8 mouse cellular contexts compared by ENCODE assay signal in the genomic region with DNA sequence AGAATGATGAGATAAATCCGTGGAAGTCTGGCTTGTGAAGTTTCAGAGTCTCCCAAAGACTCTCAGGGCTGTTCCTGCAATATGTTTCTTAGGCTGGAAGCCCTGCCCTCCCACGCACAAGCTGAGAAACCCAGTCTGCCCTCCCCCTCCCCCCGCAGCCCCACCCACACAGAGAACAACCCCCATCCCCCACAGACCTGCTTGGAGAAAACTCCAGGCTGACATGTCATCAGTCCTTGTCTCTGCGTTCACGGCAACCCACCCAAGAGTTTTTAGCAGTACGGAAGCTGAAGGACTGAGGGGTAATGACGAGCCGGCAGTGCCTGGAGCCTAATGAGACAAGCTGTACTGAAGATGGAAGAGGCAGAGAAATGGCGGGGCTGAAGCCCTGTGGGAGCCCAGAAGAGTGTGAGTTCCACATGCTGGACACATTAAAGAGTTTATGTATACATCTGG. TPM values are rescaled to one million over a fixed set of nuclear protein-coding genes. Genes with fewer than 3 reads are reported as not detected.
DNase-seq lines count a peak whose midpoint lies in the region; ATAC-seq and TF ChIP-seq lines count a peak whose summit lies in the region.

No protein-coding gene starts in this region.

- no peaks in the 10 kb centered on the region for H3K36me3 ChIP-seq in heart, postnatal 0 days (replicated peaks; ENCODE audit: control insufficient read depth, insufficient read depth, low read length)
- H3K36me3 ChIP-seq in liver, embryonic 12.5 days, result no peaks in the 10 kb centered on the region
- H3K36me3 ChIP-seq in forebrain, embryonic 13.5 days (ENCODE audit: poor library complexity, severe bottlenecking), result no peaks in the 10 kb centered on the region

- no peaks in the 10 kb centered on the region for H3K9me3 ChIP-seq in heart, postnatal 0 days (replicated peaks; ENCODE audit: control insufficient read depth, low read length)
- no peaks in the 10 kb centered on the region for H3K9me3 ChIP-seq in liver, embryonic 12.5 days (replicated peaks)
- H3K9me3 ChIP-seq in forebrain, embryonic 13.5 days (replicated peaks), result no peaks in the 10 kb centered on the region

- peak; percentile 27 to 50 for DNase-seq in left cerebral cortex, postnatal 10 days (ENCODE audit: extremely low spot score in 1 of 2, low spot score in 2 of 2)
- no peak for DNase-seq in left cerebral cortex, adult 18-20 months (ENCODE audit: low spot score in 2 of 2)
- DNase-seq in embryo, embryonic 11.5 days (ENCODE audit: low read depth, low spot score), result peak; percentile 38
- peak; percentile 10 for DNase-seq in heart, postnatal 0 days (ENCODE audit: low spot score)
- DNase-seq in thymus, postnatal 36 days, result no peak
- no peak for DNase-seq in urinary bladder, postnatal 4 days (ENCODE audit: low spot score in 2 of 2)

- H3K4me3 ChIP-seq in heart, postnatal 0 days (ENCODE audit: low read depth, low read length), result no peak overlapping the region
- H3K4me3 ChIP-seq in liver, embryonic 12.5 days, result no peak overlapping the region
- no peak overlapping the region for H3K4me3 ChIP-seq in forebrain, embryonic 13.5 days

- H3K9ac ChIP-seq in heart, postnatal 0 days (replicated peaks; ENCODE audit: low read depth, low read length), result no peak overlapping the region
- H3K9ac ChIP-seq in liver, embryonic 12.5 days, result 0 out of 2 replicates have a peak overlapping the region, but pooled peaks have one; percentile 27
- H3K9ac ChIP-seq in forebrain, embryonic 13.5 days, result no peak overlapping the region

- H3K4me2 ChIP-seq in heart, postnatal 0 days (ENCODE audit: low read depth, low read length), result peak overlapping the region; percentile 27; the same call in 1 of the 2 replicates
- peak overlapping the region; percentile 4; the same call in 1 of the 2 replicates for H3K4me2 ChIP-seq in liver, embryonic 12.5 days
- no peak overlapping the region for H3K4me2 ChIP-seq in forebrain, embryonic 13.5 days

- ATAC-seq in heart, postnatal 0 days (ENCODE audit: insufficient read depth, low read depth), result no peak
- no peak for ATAC-seq in liver, embryonic 12.5 days
- no peak for ATAC-seq in forebrain, embryonic 13.5 days

- no peak for TF ChIP-seq EP300 in heart, postnatal 0 days (IDR thresholded peaks at IDR 0.05; ENCODE audit: low read depth)

- 14% methylated on average over 9 of the region's 9 CpGs for WGBS in heart, postnatal 0 days
- 28% methylated on average over 9 of the region's 9 CpGs for WGBS in liver, embryonic 12.5 days (ENCODE audit: insufficient replicate concordance)
- 50% methylated on average over 9 of the region's 9 CpGs for WGBS in forebrain, embryonic 13.5 days

- no peak for TF ChIP-seq CTCF in heart, postnatal 0 days (IDR thresholded peaks at IDR 0.05; ENCODE audit: low read depth)

- intact Hi-C loops in left cerebral cortex, postnatal 10 days (cut with DNase I), result no loop called here

- H3K27ac ChIP-seq in heart, postnatal 0 days (ENCODE audit: low read depth), result no peak overlapping the region
- no peak overlapping the region for H3K27ac ChIP-seq in liver, embryonic 12.5 days
- H3K27ac ChIP-seq in forebrain, embryonic 13.5 days, result no peak overlapping the region

- H3K4me1 ChIP-seq in heart, postnatal 0 days (ENCODE audit: control insufficient read depth, insufficient read depth), result no peaks in the 10 kb centered on the region
- H3K4me1 ChIP-seq in liver, embryonic 12.5 days, result no peaks in the 10 kb centered on the region
- no peaks in the 10 kb centered on the region for H3K4me1 ChIP-seq in forebrain, embryonic 13.5 days

- H3K27me3 ChIP-seq in heart, postnatal 0 days (ENCODE audit: control insufficient read depth, insufficient read depth, low read length), result no peaks in the 10 kb centered on the region
- H3K27me3 ChIP-seq in liver, embryonic 12.5 days (replicated peaks), result no peaks in the 10 kb centered on the region
- H3K27me3 ChIP-seq in forebrain, embryonic 13.5 days, result no peaks in the 10 kb centered on the region

RNA-seq across cellular contexts. Expression of a gene that starts 14.5 kb away (rescaled TPM):
- 10 to 100 TPM; 24.1 to 27.1 TPM for total RNA-seq in left cerebral cortex, postnatal 10 days (2021)
- 10 to 100 TPM; 21.0 to 23.5 TPM for total RNA-seq in left cerebral cortex, adult 18-20 months (2021)
- 7.0 and 14.4 TPM in 2 replicates for total RNA-seq in heart, postnatal 0 days (2014; rRNA removed; ENCODE audit: low replicate concordance)
- polyA plus RNA-seq in heart, postnatal 0 days (2015; fragmentation: Nextera tagmentation; extraction: Ambion mirVana), result 12.2 and 12.7 TPM in 2 replicates
- polyA plus RNA-seq in liver, embryonic 12.5 days (2016; fragmentation: Nextera tagmentation; extraction: Ambion mirVana), result 9.5 and 10.4 TPM in 2 replicates
- 26.8 and 28.9 TPM in 2 replicates for polyA plus RNA-seq in forebrain, embryonic 13.5 days (2015; fragmentation: Nextera tagmentation; extraction: Ambion mirVana)

RNA-seq across cellular contexts. Expression of a gene that starts 27.5 kb away (rescaled TPM):
- total RNA-seq in left cerebral cortex, postnatal 10 days (2021), result 10 to 100 TPM; 21.8 to 22.3 TPM
- 10 to 100 TPM; 13.2 to 15.6 TPM for total RNA-seq in left cerebral cortex, adult 18-20 months (2021)
- 25.8 and 74.7 TPM in 2 replicates for total RNA-seq in heart, postnatal 0 days (2014; rRNA removed; ENCODE audit: low replicate concordance)
- 37.3 and 39.2 TPM in 2 replicates for polyA plus RNA-seq in heart, postnatal 0 days (2015; fragmentation: Nextera tagmentation; extraction: Ambion mirVana)
- polyA plus RNA-seq in liver, embryonic 12.5 days (2016; fragmentation: Nextera tagmentation; extraction: Ambion mirVana), result 55.4 and 63.1 TPM in 2 replicates
- 57.3 and 64.1 TPM in 2 replicates for polyA plus RNA-seq in forebrain, embryonic 13.5 days (2015; fragmentation: Nextera tagmentation; extraction: Ambion mirVana)

RNA-seq across cellular contexts. Expression of a gene that starts 35.1 kb away (rescaled TPM):
- total RNA-seq in left cerebral cortex, postnatal 10 days (2021), result 100 to 1,000 TPM; 130 to 136 TPM
- 100 to 1,000 TPM; 136 to 146 TPM for total RNA-seq in left cerebral cortex, adult 18-20 months (2021)
- total RNA-seq in heart, postnatal 0 days (2014; rRNA removed; ENCODE audit: low replicate concordance), result 90.3 and 93.2 TPM in 2 replicates
- polyA plus RNA-seq in heart, postnatal 0 days (2015; fragmentation: Nextera tagmentation; extraction: Ambion mirVana), result 382 and 414 TPM in 2 replicates
- 249 and 259 TPM in 2 replicates for polyA plus RNA-seq in liver, embryonic 12.5 days (2016; fragmentation: Nextera tagmentation; extraction: Ambion mirVana)
- 294 and 310 TPM in 2 replicates for polyA plus RNA-seq in forebrain, embryonic 13.5 days (2015; fragmentation: Nextera tagmentation; extraction: Ambion mirVana)

RNA-seq across cellular contexts. Expression of a gene that starts 47.8 kb away (rescaled TPM):
- total RNA-seq in left cerebral cortex, postnatal 10 days (2021), result 10 to 100 TPM; 14.2 to 14.3 TPM
- total RNA-seq in left cerebral cortex, adult 18-20 months (2021), result 10 to 100 TPM; 16.8 to 19.1 TPM
- 23.8 and 31.4 TPM in 2 replicates for total RNA-seq in heart, postnatal 0 days (2014; rRNA removed; ENCODE audit: low replicate concordance)
- polyA plus RNA-seq in heart, postnatal 0 days (2015; fragmentation: Nextera tagmentation; extraction: Ambion mirVana), result 4.6 and 5.8 TPM in 2 replicates
- 3.6 and 5.0 TPM in 2 replicates for polyA plus RNA-seq in liver, embryonic 12.5 days (2016; fragmentation: Nextera tagmentation; extraction: Ambion mirVana)
- 43.1 and 44.0 TPM in 2 replicates for polyA plus RNA-seq in forebrain, embryonic 13.5 days (2015; fragmentation: Nextera tagmentation; extraction: Ambion mirVana)

Comparison
In these comparisons a context has a peak if more than half of its experiments do, and no peak if none do; other contexts are left out.
1. DNase-seq: peak in left cerebral cortex, postnatal 10 days (2 of 2), embryo, embryonic 11.5 days (single experiment) and heart, postnatal 0 days (single experiment); none in left cerebral cortex, adult 18-20 months (0 of 2), thymus, postnatal 36 days (0 of 2) and urinary bladder, postnatal 4 days (0 of 2).